Mouse (Mus musculus) layer of hippocampus, adult 9-11 months (tissue): ENCODE results near the gene Bbs2.
"Not testable (repeated sequence)": the region's sequence is repeated elsewhere in the genome, so short reads cannot be mapped to it uniquely, and the experiment has no call there.

Experiments
- DNase-seq: peaks from one replicate; pipeline ENCODE4 v3.0.0; 2022

Gene Bbs2

GRCm38 (mm10) chr8:94098081-94098974, at the start of gene Bbs2:
TSS of gene Bbs2 (minus strand) at chr8:94098928.
- peak; percentile 100 for DNase-seq

- peak; percentile 56 for DNase-seq
These were observed 49.5 kb upstream of the Bbs2 start for GRCm38 (mm10) chr8:94148236-94148635.

- DNase-seq: no peak
These were observed 41.6 kb upstream of the Bbs2 start for GRCm38 (mm10) chr8:94140266-94140795.

DNA sequence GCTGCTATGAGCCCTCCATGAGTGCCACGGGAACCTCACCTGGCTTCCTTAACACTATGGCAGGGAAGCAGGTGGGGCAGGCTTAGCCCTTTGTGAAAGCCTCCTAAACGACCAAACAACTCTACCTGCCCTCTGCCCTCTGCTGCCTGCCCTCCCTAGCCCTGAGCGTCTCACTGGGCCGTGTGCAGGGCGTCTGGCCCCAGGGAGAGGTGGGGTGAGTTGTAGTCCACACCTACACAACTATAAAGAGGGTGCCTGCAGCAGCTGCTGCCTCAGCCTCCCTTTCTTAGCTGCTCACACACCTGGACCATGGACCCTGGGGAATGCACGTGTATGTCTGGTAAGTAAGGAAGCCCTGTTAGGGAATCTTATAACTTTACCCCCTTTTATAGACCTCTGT, 38.2 kb upstream of the Bbs2 start, which contains the start of gene Mt4:
Mt4 (plus strand) TSS at position 265 of the 400 bp plus-strand sequence.
- no peak for DNase-seq

GRCm38 (mm10) chr8:94136192-94136591, 37.5 kb upstream of the Bbs2 start:
- no peak for DNase-seq

DNA sequence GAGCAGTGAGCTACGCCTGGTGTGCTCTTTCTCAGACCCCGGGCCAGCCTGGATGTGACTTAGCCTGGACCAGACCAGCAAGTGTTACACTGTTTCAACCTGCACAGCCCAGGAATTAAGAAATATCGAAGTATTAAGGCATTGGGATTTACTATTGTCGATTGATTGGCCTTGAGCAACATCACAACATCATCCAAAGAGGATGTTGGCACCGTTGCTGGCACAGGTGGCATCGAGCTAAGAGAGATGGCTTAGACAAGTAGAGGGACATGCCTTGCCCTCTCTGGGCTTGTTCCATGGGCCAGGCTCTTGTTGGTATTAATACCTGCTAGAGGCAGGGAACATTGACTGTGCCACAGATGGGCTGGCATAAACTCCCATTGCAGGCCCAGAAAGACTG, 36.8 kb upstream of the Bbs2 start:
- no peak for DNase-seq

DNA sequence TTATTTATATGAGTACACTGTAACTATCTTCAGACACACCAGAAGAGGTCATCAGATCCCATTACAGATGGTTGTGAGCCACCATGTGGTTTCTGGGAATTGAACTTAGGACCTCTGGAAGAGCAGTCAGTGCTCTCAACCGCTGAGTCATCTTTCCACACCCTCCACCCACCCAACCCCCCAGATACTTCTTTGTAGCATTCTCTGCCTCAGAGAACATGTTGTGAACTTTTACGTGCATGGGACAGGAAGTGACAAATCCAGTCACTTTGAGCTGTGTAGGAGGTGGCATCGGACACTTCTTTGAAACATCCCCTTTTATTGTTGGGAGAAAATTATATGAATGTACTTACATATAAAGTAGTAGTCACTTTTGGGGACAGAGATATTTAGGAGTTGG, 35.9 kb upstream of the Bbs2 start:
- DNase-seq: not testable (repeated sequence)

DNA sequence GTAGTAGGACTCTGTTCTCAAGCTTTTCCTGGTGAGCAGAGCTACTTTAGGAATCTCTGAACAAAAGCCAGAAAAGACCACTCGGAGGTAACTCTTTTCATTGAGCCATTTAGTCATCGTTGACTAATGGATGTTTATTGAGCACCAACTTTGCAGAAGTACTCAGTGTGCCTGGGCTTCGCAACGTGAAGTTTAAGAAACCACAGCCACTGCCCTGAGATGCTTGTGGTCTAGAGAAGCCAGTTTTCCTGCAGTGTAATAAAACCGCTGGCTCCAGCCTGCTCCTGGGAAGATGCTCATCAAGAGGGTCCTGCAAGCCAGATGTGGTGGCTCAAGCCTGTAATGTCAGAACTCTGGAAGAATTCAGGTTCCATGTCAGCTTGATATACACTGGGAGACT, 33.4 kb upstream of the Bbs2 start:
- DNase-seq: no peak

GRCm38 (mm10) chr8:94130126-94130525, 31.4 kb upstream of the Bbs2 start:
- no peak for DNase-seq

- no peak for DNase-seq
These were observed 30.5 kb upstream of the Bbs2 start for GRCm38 (mm10) chr8:94129133-94129789.

GRCm38 (mm10) chr8:94127711-94128110, 29.0 kb upstream of the Bbs2 start:
- DNase-seq: no peak

- DNase-seq: peak; percentile 76
These were observed 24.2 kb upstream of the Bbs2 start for GRCm38 (mm10) chr8:94122711-94123468.

DNA sequence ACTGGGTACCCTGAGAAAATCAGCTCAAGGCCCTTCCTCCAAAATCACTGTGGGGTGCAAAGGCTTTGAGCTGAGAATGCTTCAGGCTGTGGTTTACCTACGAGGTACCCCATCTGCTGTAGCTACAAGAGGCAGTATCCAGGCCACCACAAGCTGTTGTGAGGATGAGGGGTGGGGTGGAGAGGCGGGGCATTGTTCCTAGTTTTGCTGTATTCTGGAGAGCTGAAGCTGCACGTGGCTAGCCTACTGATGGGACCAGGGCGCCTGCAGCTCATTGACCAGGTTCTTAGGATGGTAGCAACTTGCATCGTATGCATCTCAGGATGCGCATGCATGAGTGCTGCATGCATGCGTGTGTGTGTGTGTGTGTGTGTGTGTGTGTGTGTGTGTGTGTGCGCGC, 22.9 kb upstream of the Bbs2 start:
- DNase-seq: no peak

DNA sequence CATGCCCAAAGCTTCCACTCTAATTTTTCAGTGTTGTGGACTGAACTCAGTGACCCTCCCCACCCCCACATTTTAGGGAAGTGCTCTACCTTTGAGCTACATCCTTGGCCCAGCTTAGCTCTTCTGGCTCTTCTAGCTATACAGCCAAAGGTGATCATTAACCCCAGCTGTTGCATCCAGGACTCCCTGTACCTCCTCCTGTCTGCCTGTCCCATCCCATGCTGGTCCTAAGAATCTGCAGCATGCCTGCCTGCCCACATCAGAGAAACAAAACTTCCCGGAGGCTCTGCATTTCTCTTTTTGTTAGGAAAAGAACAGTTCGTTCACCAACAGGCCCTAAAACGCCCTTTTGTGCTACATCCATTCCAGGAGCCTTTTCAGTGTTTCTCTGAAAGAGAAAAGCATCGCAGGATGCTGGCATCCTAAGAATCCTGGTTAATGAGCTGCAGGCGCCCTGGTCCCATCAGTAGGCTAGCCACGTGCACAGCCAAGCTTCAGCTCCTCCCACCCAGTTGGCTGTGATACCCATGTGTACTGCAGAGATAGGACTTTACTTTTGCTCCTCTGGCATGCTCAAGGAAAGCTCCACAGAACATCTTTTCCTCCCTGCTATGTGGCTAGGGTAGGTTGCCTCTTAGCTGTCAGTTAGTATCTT, 20.2 kb upstream of the Bbs2 start:
- DNase-seq: peak; percentile 84

DNA sequence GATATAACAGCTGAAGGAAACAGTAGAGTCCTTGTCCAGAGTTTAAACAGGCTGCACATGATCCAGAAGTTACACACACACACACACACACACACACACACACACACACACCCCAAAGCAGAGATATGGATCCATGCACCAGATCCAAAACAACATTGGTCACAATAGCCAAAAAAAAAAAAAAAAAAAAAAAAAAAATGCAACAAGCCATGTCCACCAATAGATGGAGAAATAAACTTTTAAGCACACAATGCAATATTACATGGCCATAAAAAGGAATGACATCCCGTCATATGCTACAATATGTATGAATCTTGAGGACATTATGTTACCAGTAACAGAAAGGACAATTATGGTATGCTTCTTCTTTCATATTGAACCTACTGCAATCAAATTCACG, 15.2 kb upstream of the Bbs2 start:
- DNase-seq: no peak

DNA sequence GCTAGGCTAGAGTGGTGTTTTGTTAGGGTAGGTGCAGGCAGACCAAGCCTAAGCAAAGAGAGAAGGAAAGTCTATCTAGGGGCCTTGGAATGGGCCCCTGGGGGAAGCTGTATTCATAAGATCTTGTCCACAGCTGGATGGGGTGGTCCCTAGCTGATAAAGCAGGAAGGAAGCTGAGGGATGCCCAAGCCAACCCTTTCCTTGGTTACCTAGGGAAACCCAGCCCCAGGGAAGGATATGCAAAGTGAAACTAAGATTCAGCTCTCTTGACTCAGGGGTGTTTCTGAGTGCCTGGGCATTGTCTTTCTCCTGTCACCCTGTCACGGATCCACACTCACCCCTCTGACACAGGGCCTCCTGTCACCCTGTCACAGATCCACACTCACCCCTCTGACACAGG, 14.7 kb upstream of the Bbs2 start:
- no peak for DNase-seq

DNA sequence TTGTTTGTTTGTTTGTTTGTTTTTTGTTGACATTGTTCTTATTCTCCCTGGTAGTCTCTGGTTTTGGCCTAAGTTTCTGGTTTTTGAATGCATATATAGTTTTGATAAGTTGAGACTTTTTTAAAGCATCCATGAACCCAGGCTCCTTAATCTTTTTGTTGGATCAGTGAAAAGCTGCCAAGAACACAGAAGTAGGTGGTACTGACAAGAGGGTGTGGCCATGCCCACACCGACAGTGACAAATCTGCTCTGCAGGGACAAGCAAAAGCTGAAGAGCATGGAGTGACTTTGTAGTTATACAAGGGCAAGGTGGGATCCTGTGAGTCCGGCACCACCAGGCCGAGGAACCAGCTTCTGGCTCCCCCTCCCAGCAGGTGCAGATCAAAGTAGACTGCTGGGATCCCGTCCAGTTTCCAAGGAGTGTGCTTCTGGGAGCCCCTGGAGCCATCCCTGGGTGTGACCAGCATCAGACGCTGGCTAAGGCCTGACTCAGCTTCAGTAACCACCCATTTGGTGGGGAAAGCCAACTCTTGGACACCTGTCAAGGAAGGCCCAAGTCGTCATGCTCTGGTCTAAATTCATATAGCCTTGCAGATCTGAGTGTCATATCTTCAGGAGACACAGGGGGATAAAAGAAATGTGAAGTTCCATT, 11.9 kb upstream of the Bbs2 start:
- no peak for DNase-seq

- no peak for DNase-seq
These were observed 11.1 kb upstream of the Bbs2 start for GRCm38 (mm10) chr8:94109835-94110234.

DNA sequence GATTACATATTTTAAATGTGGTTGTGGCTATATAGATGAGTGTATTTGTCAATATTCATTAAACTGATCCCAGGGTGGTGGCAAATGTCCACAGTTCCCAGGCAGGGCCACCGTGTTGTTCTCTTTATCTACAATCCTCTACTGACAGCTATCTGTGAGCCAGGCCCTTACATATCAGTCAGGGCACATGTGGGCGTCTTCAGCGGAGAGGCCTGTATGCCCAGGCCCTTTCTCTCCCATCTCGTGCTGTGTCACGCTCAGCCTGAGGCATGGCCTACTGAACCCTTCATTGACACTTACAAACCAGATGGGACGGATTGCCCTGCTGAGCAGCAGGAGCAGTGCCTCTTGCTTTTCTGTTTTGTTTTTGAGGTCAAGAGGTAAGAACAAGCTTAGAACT, 10.7 kb upstream of the Bbs2 start:
- DNase-seq: no peak

- DNase-seq: no peak
These were observed 9.1 kb upstream of the Bbs2 start for GRCm38 (mm10) chr8:94107871-94108270.

- peak; percentile 33 for DNase-seq
These were observed 5.4 kb upstream of the Bbs2 start for GRCm38 (mm10) chr8:94104146-94104545.

DNA sequence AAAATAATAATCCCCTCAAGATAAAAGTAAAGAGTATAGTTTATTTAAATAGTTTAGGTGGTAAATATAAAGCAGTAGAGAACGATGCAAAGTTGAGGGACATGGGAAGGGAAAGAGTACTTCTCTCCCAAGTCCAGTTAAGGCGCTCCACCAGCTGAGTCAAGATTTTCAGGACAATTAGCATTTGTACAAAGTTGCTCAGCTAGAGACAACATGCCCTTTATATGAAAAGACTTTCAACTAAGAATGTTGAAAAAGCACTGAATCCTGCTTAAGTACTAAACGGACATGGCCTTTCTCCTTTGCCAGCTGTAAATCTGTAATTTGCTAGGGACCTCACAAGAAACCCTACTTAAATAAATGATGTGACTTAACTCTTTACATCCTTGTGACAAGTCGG, 268 bp upstream of the Bbs2 start:
- no peak for DNase-seq
